11 mouse cellular contexts compared by ENCODE assay signal in the genomic region with DNA sequence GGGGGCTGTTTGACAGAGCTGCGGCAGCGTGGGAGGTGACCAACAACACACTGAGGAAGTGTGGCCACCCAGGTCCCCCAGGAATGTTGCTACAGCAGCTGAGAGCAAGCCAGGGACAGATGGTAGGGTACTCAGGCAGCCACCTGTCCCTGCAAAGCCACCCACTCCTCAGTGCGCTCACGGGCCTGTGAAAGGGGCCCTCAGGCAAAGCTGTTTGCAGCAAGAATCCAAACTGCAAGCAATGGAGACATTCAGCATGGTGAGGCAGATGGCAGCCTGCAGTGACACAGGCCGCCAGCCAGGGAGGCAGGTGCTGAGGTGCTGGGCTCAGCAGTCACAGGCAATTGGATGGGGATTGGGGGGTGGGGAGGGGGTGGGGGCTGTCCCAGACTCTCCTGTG.
A peak's percentile ranks its signal among the peaks of the same experiment; 100 is the strongest.
DNase-seq lines count a peak whose midpoint lies in the region; ATAC-seq and TF ChIP-seq lines count a peak whose summit lies in the region.
"Had no signal": no experiment of that assay in that cellular context is flagged by ENCODE, and none has a peak within 500 bp of the region (broad histone marks: within the 10 kb centered on the region; RNA-seq: fewer than 3 reads in every experiment).

No protein-coding gene starts in this region.

- H3K4me2 ChIP-seq in kidney, embryonic 15.5 days, result no peak overlapping the region
- no peak overlapping the region for H3K4me2 ChIP-seq in hindbrain, postnatal 0 days (ENCODE audit: low read depth, low read length)
- H3K4me2 ChIP-seq: embryonic facial prominence, embryonic 13.5 days had no signal

- no peak overlapping the region for H3K9ac ChIP-seq in kidney, embryonic 15.5 days
- H3K9ac ChIP-seq in hindbrain, postnatal 0 days (replicated peaks; ENCODE audit: low read length), result 0 out of 2 replicates have a peak overlapping the region, but pooled peaks have one; percentile 21
- H3K9ac ChIP-seq: embryonic facial prominence, embryonic 13.5 days; liver, postnatal 0 days had no signal

- H3K4me3 ChIP-seq in kidney, embryonic 15.5 days (replicated peaks), result no peak overlapping the region
- no peak overlapping the region for H3K4me3 ChIP-seq in hindbrain, postnatal 0 days (ENCODE audit: low read length)
- H3K4me3 ChIP-seq: embryonic facial prominence, embryonic 13.5 days had no signal

- no peaks in the 10 kb centered on the region for H3K27me3 ChIP-seq in kidney, embryonic 15.5 days
- no peaks in the 10 kb centered on the region for H3K27me3 ChIP-seq in hindbrain, postnatal 0 days (ENCODE audit: insufficient read depth, low read length)
- H3K27me3 ChIP-seq: embryonic facial prominence, embryonic 13.5 days had no signal

- DNase-seq in kidney, adult 11 months, result no peak
- DNase-seq in hindbrain, postnatal 0 days (ENCODE audit: low spot score), result peak; percentile 61
- peak; percentile 23 for DNase-seq in mesoderm, embryonic 11.5 days (ENCODE audit: low read depth, low spot score)
- DNase-seq in telencephalon, adult 2 months (ENCODE audit: low read depth, low spot score), result peak; percentile 93
- no peak for DNase-seq in urinary bladder, postnatal 10 days (ENCODE audit: low spot score)
- no peak for DNase-seq in heart, adult 9 months (ENCODE audit: low spot score in 2 of 2)
- DNase-seq in heart, adult 18-20 months, result no peak
- DNase-seq: liver, postnatal 0 days had no signal

- 27% methylated on average over 5 of the region's 5 CpGs for WGBS in kidney, embryonic 15.5 days
- WGBS in hindbrain, postnatal 0 days, result 32% methylated on average over 5 of the region's 5 CpGs

- peaks cover 29% of the 10 kb centered on the region for H3K4me1 ChIP-seq in kidney, embryonic 15.5 days
- H3K4me1 ChIP-seq in hindbrain, postnatal 0 days (ENCODE audit: insufficient read depth, low read length), result peaks cover 16% of the 10 kb centered on the region

- H3K9me3 ChIP-seq in kidney, embryonic 15.5 days (replicated peaks), result no peaks in the 10 kb centered on the region
- no peaks in the 10 kb centered on the region for H3K9me3 ChIP-seq in hindbrain, postnatal 0 days (ENCODE audit: low read length)
- H3K9me3 ChIP-seq: embryonic facial prominence, embryonic 13.5 days had no signal

- TF ChIP-seq CTCF in hindbrain, postnatal 0 days (IDR thresholded peaks at IDR 0.05; ENCODE audit: low read depth), result 0 out of 2 replicates have a peak, but pooled peaks have one; percentile 24

- no peak overlapping the region; the same call in 1 of the 2 replicates for H3K27ac ChIP-seq in kidney, embryonic 15.5 days
- peak overlapping the region; percentile 46; the same call in 1 of the 2 replicates for H3K27ac ChIP-seq in hindbrain, postnatal 0 days
- H3K27ac ChIP-seq: embryonic facial prominence, embryonic 13.5 days had no signal

- no peaks in the 10 kb centered on the region for H3K36me3 ChIP-seq in kidney, embryonic 15.5 days
- no peaks in the 10 kb centered on the region for H3K36me3 ChIP-seq in hindbrain, postnatal 0 days (ENCODE audit: insufficient read depth, low read length)
- H3K36me3 ChIP-seq: embryonic facial prominence, embryonic 13.5 days had no signal

- ATAC-seq in kidney, embryonic 15.5 days (replicated peaks; ENCODE audit: low FRiP score), result 0 out of 2 replicates have a peak, but pooled peaks have one; percentile 29
- ATAC-seq in hindbrain, postnatal 0 days, result peak; percentile 39; the same call in 1 of the 2 replicates
- ATAC-seq: inflammation-experienced regulatory T-cells, adult 6 months; liver, postnatal 0 days had no signal

Comparison
In these comparisons a context has a peak if more than half of its experiments do, and no peak if none do; other contexts are left out.
1. DNase-seq: peak in hindbrain, postnatal 0 days (single experiment), mesoderm, embryonic 11.5 days (single experiment) and telencephalon, adult 2 months (single experiment); none in kidney, adult 11 months (single experiment), urinary bladder, postnatal 10 days (single experiment), heart, adult 9 months (0 of 2) and heart, adult 18-20 months (0 of 2).